Mouse (Mus musculus) forebrain, embryonic 10.5 days (tissue): ENCODE data around the gene Sav1. TPM values are rescaled to one million over a fixed set of nuclear protein-coding genes. Genes with fewer than 3 reads are reported as not detected.

ENCODE experiments used
- DNase-seq: peaks from one replicate; pipeline ENCODE4 v3.0.0-alpha.2; 2017; ENCODE audit warnings: low spot score; ENCODE audit errors: extremely low spot score
- H3K27ac ChIP-seq: fragments of 300-500 bp; sonication (generic); 2 replicates; pipeline ENCODE4 v1.5.1; 2016; ENCODE audit warnings: mild to moderate bottlenecking
- H3K27me3 ChIP-seq: fragments of 300-500 bp; sonication (generic); 2 replicates; pipeline ENCODE4 v1.6.1; 2016; ENCODE audit warnings: mild to moderate bottlenecking; ENCODE audit not compliant: poor library complexity, severe bottlenecking
- H3K36me3 ChIP-seq: fragments of 300-500 bp; sonication (generic); replicated peaks from 2 replicates; pipeline ENCODE4 v1.6.1; 2016; ENCODE audit warnings: mild to moderate bottlenecking, moderate library complexity
- H3K4me1 ChIP-seq: fragments of 300-500 bp; sonication (generic); 2 replicates; pipeline ENCODE4 v1.6.1; 2016
- H3K4me3 ChIP-seq: fragments of 300-500 bp; sonication (generic); 2 replicates; pipeline ENCODE4 v1.5.1; 2016; ENCODE audit warnings: mild to moderate bottlenecking, moderate library complexity
- H3K9me3 ChIP-seq: fragments of 300-500 bp; sonication (generic); 2 replicates; pipeline ENCODE4 v1.6.1; 2016; ENCODE audit warnings: mild to moderate bottlenecking, moderate library complexity
- WGBS: fragments of 180-500 bp; shearing (Covaris S2); methylation state at CpG from one replicate; pipeline ENCODE4 v1.1.7; 2016; 5-methylcytosine and 5-hydroxymethylcytosine counted together
- polyA plus RNA-seq: library from polyadenylated mRNA; unstranded; fragments of >200 nt; fragmentation: Nextera tagmentation; extraction: Ambion mirVana; gene quantifications from 2 replicates; pipeline ENCODE4 v1.2.1, GENCODE M21; 2016

The Sav1 gene
- polyA plus RNA-seq, 1 experiment from 2014 or later = 2.0 TPM

DNA sequence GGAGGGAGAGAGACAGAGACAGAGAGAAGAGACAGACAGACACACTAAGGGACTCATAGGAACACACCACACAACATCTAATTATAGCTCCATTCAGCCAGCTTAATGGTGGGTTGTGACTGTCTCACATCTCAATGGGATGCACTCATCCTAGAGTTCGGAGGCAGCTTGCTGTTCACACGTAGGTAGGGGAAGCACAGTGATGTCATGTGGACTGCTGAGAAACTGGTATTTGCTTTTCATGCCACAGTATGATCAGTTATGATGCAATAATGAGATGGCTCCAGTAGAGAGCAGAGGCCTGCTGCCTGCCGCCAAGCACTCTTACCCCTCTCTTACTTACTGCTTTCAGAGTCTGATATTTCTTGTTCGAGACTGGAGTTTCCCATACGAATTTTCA lies 40.9 kb downstream of the Sav1 start:
- Histone ChIP-seq H3K4me1 (no peaks in the 10 kb centered on the region), H3K36me3 (no peaks in the 10 kb centered on the region), H3K27ac (no peak overlapping the region), H3K4me3 (no peak overlapping the region), H3K27me3 (no peaks in the 10 kb centered on the region), H3K9me3 (no peaks in the 10 kb centered on the region)
- no peak for DNase-seq
- 93% methylated on average over 5 of the region's 5 CpGs for WGBS

DNA sequence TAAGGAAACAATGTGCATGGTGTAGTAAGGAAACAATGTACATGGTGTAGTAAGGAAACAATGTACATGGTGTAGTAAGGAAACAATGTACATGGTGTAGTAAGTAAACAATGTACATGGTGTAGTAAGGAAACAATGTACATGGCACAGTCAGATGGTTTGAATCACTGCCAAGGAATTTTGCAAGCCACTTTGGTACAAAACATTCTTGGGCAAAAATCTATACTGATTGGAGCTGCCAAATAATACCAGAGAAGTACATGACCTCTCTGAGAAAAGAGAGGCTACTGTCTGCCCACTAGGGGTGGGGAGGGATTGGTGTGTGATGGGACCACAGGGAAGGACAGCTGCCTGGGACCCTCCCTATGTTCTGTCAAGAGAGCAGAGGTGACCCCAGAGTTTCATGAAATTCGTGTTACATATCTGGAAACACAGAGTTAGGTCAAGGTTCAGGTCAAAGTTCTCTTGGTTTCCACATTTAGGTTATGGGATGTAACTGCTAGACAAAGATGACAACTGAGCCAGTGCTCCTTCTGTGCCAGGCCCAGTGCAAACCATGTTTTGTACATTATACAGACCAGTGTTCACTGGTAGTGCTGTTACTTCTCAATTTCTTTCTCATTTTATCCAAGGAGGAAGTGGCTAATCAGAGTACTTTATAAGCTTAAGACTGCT lies 45.0 kb downstream of the Sav1 start:
- DNase-seq = no peak
- H3K4me3 ChIP-seq = no peak overlapping the region
- no peaks in the 10 kb centered on the region for H3K9me3 ChIP-seq
- peaks cover 4% of the 10 kb centered on the region; the same call in 1 of the 2 replicates for H3K36me3 ChIP-seq
- H3K27me3 ChIP-seq = no peaks in the 10 kb centered on the region
- H3K27ac ChIP-seq = no peak overlapping the region
- H3K4me1 ChIP-seq = peaks cover 8% of the 10 kb centered on the region
- WGBS = 56% methylated on average over 1 of the region's 1 CpGs

DNA sequence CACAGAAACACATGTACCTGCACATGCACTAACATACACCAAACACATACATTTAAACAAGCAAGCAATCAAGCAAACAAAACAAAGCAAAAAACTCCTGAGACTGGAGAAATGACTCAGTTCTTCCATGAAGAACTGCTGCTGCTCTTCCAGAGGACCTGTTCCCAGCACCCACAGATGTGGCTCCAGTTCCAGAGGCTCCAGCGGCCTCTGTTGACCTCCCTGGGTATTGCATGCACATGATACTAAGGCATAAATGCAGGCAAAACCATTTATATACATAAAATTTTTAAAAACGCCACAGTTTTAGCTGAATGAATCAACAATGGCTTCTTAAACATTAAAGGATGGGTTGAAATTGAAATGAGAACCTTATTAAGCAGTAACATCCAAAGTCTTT lies 47.5 kb downstream of the Sav1 start:
- H3K27me3 ChIP-seq = no peaks in the 10 kb centered on the region
- peaks cover 8% of the 10 kb centered on the region for H3K4me1 ChIP-seq
- DNase-seq = no peak
- H3K4me3 ChIP-seq = no peak overlapping the region
- H3K27ac ChIP-seq = no peak overlapping the region
- peaks cover 4% of the 10 kb centered on the region; the same call in 1 of the 2 replicates for H3K36me3 ChIP-seq
- 64% methylated on average over 2 of the region's 2 CpGs for WGBS
- H3K9me3 ChIP-seq = no peaks in the 10 kb centered on the region

DNA sequence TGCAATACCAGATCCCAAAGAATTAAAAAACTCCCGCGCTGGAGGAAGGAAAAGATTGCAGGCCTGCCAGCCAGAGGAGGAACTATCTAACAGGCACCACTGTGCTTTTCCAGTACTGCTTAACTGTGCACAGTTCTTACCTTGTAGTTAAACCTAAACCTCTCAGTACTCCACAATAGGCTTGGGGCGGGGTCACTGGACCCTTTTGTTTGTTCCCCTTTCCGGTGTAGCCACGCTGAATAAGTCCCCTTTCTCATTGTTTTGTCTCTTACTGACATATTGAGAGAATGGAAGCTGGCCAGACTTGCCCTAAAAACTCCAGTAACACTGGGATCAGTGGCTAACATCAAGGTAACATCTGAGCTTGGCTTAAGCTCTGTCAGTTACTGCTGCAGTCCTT lies 49.1 kb downstream of the Sav1 start:
- 52% methylated on average over 5 of the region's 5 CpGs for WGBS

DNA sequence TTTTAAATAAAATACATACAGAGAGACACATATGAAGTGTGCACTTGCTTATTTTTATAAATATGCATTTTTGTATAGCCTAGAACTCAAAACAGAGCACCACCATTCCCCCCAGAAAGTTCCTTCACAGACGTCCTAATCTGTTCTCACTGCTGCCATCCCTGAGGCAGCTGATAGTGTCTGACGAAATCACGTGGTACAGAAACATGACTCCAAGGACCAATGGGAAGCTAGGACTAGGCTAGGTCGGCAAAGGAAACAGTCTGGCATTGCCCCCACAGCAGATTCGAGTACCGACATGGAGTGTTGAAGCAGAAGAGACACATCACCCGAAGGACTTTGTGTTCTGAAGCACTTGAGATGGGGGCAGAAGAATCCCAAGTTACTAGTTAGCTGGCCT lies 60.1 kb downstream of the Sav1 start:
- 54% methylated on average over 7 of the region's 7 CpGs for WGBS
- H3K36me3 ChIP-seq = no peaks in the 10 kb centered on the region
- DNase-seq = no peak

More for the DNA sequence above, 49.1 kb downstream of the Sav1 start:
- H3K36me3 ChIP-seq = peaks cover 4% of the 10 kb centered on the region; the same call in 1 of the 2 replicates
- no peaks in the 10 kb centered on the region for H3K9me3 ChIP-seq
- peak; percentile 15 for DNase-seq
- peaks cover 8% of the 10 kb centered on the region for H3K4me1 ChIP-seq
- no peak overlapping the region for H3K27ac ChIP-seq
- H3K27me3 ChIP-seq = no peaks in the 10 kb centered on the region
- H3K4me3 ChIP-seq = no peak overlapping the region

DNA sequence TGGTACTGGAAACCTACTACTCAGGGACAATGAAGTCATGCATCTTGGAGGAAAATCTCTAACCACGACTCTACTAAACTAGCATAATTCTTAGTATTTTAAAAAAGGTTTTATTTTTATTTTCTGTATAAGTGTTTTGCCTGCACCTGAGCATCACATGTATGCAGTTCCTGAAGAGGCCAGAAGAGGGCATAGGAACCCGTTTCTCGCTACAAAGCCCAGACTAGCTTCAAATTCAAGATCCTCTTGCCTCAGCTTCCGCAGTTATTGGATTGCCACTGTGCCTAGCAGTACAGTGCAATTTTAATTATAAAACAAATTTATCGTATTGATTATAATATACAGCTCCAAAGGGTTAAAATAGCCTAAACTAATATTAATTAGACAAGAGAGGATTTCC lies 62.8 kb downstream of the Sav1 start:
- H3K9me3 ChIP-seq = no peaks in the 10 kb centered on the region
- no peak overlapping the region for H3K27ac ChIP-seq
- peak; percentile 22 for DNase-seq
- H3K27me3 ChIP-seq = no peaks in the 10 kb centered on the region
- H3K4me3 ChIP-seq = no peak overlapping the region
- no peaks in the 10 kb centered on the region for H3K36me3 ChIP-seq
- 16% methylated on average over 5 of the region's 5 CpGs for WGBS
- no peaks in the 10 kb centered on the region for H3K4me1 ChIP-seq

More for the DNA sequence above, 60.1 kb downstream of the Sav1 start:
- no peaks in the 10 kb centered on the region for H3K27me3 ChIP-seq
- no peak overlapping the region for H3K4me3 ChIP-seq
- H3K9me3 ChIP-seq = no peaks in the 10 kb centered on the region
- H3K4me1 ChIP-seq = no peaks in the 10 kb centered on the region
- no peak overlapping the region for H3K27ac ChIP-seq

DNA sequence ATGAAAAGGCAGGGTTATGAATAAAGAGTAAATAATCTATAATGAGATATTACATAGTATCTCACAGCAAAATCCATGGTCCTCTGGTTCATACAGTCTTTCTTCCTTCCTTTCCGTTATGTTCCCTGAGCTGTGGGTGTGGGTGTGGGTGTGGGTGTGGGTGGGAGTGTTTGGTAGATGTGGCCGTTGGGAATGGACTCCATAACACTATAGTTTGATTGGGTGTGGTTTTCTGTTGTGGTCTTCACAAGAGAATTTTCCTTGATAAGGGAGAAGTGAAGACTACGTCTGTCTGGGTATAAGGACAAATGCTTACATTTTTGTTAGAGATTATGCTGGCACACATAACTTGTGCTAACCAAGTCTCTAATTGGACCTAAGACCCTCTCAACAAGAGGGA lies 63.2 kb downstream of the Sav1 start:
- 69% methylated on average over 3 of the region's 3 CpGs for WGBS
- H3K27me3 ChIP-seq = no peaks in the 10 kb centered on the region
- no peaks in the 10 kb centered on the region for H3K9me3 ChIP-seq
- DNase-seq = no peak
- no peaks in the 10 kb centered on the region for H3K4me1 ChIP-seq
- H3K27ac ChIP-seq = no peak overlapping the region
- no peak overlapping the region for H3K4me3 ChIP-seq
- no peaks in the 10 kb centered on the region for H3K36me3 ChIP-seq

DNA sequence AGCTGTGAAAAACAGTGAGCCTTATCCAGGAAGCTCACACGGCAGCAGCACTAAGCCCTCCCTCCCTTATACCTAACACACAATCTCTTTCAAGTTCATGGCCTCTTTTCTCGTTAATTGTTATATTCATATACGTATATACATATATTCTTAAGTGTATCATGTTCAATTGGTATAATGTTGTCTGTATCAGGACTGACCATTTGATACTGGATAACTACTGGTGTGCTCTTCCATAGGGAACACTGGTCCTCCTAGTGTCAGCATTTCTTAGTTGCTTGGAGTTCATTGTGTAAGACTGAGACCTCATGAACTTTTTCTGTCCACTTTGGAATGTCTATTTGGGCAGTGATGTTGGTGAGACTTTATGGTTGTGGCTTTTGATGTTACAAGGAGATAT lies 63.7 kb downstream of the Sav1 start:
- Histone ChIP-seq H3K27me3 (no peaks in the 10 kb centered on the region), H3K27ac (no peak overlapping the region), H3K4me3 (no peak overlapping the region), H3K9me3 (no peaks in the 10 kb centered on the region), H3K36me3 (no peaks in the 10 kb centered on the region), H3K4me1 (no peaks in the 10 kb centered on the region)
- 86% methylated on average over 3 of the region's 3 CpGs for WGBS
- no peak for DNase-seq

DNA sequence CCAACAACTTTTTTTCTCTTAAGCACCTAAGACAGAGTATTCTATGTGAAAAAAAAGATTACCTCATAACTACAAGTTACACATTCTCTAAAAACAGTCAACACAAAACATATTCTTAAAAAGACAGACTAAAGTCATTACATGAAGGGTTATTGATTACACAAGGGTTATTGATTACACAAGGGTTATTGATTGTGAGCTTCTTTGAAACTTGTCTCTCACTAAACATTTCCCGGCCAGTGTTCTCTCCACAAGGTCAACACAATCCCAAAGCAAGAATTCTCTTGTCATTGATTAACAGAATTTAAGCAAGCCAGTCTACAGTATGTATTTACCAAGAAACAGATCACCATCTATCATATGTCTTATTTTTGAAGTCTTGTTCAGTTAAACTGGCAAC lies 64.7 kb downstream of the Sav1 start:
- 98% methylated on average over 1 of the region's 1 CpGs for WGBS
- Histone ChIP-seq H3K27me3 (no peaks in the 10 kb centered on the region), H3K4me3 (no peak overlapping the region), H3K4me1 (no peaks in the 10 kb centered on the region), H3K9me3 (no peaks in the 10 kb centered on the region), H3K36me3 (no peaks in the 10 kb centered on the region), H3K27ac (no peak overlapping the region)
- no peak for DNase-seq

DNA sequence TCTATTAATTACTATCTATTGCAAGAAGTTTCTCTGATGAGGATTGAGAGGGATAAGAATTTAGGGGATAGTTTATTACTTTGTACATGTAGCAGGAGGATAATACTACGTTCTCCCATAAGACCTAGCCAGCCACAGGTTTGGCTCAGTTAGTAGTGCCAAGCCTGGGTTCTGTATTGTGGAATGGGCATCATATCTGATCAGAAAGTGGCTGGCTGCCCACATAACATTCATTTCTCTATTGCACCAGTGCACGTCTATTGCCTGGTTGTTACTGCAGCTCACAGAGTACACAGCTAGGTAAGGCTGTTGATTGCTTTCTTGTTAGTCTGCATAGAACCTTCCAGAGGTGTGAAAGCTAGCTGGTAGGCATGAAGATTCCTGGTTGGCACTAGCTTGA lies 68.9 kb downstream of the Sav1 start:
- no peaks in the 10 kb centered on the region for H3K36me3 ChIP-seq
- H3K27ac ChIP-seq = no peak overlapping the region
- DNase-seq = no peak
- WGBS = 81% methylated on average over 2 of the region's 2 CpGs
- H3K27me3 ChIP-seq = no peaks in the 10 kb centered on the region
- H3K4me1 ChIP-seq = no peaks in the 10 kb centered on the region
- no peaks in the 10 kb centered on the region for H3K9me3 ChIP-seq
- H3K4me3 ChIP-seq = no peak overlapping the region

Other genes starting within 250 kb of the Sav1 start
- 0.44 and 1.1 TPM in 2 replicates for gene Cdkl1, start 195.7 kb downstream of the Sav1 start, polyA plus RNA-seq
- gene Atl1, start 94.4 kb downstream of the Sav1 start, polyA plus RNA-seq = 10.0 and 12.7 TPM in 2 replicates
- gene Map4k5, start 93.8 kb downstream of the Sav1 start, polyA plus RNA-seq = 23.5 and 24.6 TPM in 2 replicates
- gene Nin, start 126.7 kb upstream of the Sav1 start, polyA plus RNA-seq = 8.9 and 9.7 TPM in 2 replicates
- gene Abhd12b, start 167.1 kb upstream of the Sav1 start, polyA plus RNA-seq = not detected in 2 replicates
- 9.7 and 10.8 TPM in 2 replicates for gene Pygl, start 244.5 kb upstream of the Sav1 start, polyA plus RNA-seq